Mouse (Mus musculus) c-Kit-positive CD71-negative TER-119-negative erythroid progenitor cells, embryonic 14.5 days (primary cell): ENCODE measurements around the gene Prss44.
A peak's percentile ranks its signal among the peaks of the same experiment; 100 is the strongest.

Experiments
- DNase-seq: peaks from one replicate; pipeline ENCODE4 v3.0.0-alpha.2; 2013; ENCODE audit warnings: low read depth

Gene Prss44

GRCm38 (mm10) chr9:110833021-110833420, 19.2 kb downstream of the Prss44 start:
- no peak for DNase-seq

- DNase-seq: no peak
Observed at GRCm38 (mm10) chr9:110834411-110834810, 20.6 kb downstream of the Prss44 start, which contains the start of gene Prss45. TSS of gene Prss45 (plus strand) at chr9:110834588.

- no peak for DNase-seq
Observed at GRCm38 (mm10) chr9:110834961-110835360, 21.2 kb downstream of the Prss44 start.

- DNase-seq: no peak
Observed at GRCm38 (mm10) chr9:110836112-110836511, 22.3 kb downstream of the Prss44 start.

GRCm38 (mm10) chr9:110840905-110841304, 27.1 kb downstream of the Prss44 start:
- no peak for DNase-seq

- DNase-seq: no peak
Observed at GRCm38 (mm10) chr9:110841438-110841837, 27.6 kb downstream of the Prss44 start.

GRCm38 (mm10) chr9:110844206-110844605, 30.4 kb downstream of the Prss44 start, which contains the start of gene Prss46:
TSS of gene Prss46 (plus strand) at chr9:110844506.
- no peak for DNase-seq

- no peak for DNase-seq
Observed at GRCm38 (mm10) chr9:110849162-110849561, 35.4 kb downstream of the Prss44 start.

GRCm38 (mm10) chr9:110855903-110856302, 42.1 kb downstream of the Prss44 start:
- DNase-seq: no peak

GRCm38 (mm10) chr9:110856920-110857319, 43.1 kb downstream of the Prss44 start:
- DNase-seq: no peak

GRCm38 (mm10) chr9:110857781-110858472, 44.1 kb downstream of the Prss44 start, which contains the start of gene Prss50:
TSS of gene Prss50 (plus strand) at chr9:110857967.
- no peak for DNase-seq

- no peak for DNase-seq
Observed at GRCm38 (mm10) chr9:110858523-110858922, 44.7 kb downstream of the Prss44 start.

- DNase-seq: no peak
Observed at GRCm38 (mm10) chr9:110858967-110859596, 45.3 kb downstream of the Prss44 start.

- peak; percentile 55 for DNase-seq
Observed at GRCm38 (mm10) chr9:110871030-110871429, 57.2 kb downstream of the Prss44 start.
